Mouse (Mus musculus): ENCODE measurements around the gene Plin2.
"Not testable (repeated sequence)": the region's sequence is repeated elsewhere in the genome, so short reads cannot be mapped to it uniquely, and the experiment has no call there.

The Plin2 gene

DNA sequence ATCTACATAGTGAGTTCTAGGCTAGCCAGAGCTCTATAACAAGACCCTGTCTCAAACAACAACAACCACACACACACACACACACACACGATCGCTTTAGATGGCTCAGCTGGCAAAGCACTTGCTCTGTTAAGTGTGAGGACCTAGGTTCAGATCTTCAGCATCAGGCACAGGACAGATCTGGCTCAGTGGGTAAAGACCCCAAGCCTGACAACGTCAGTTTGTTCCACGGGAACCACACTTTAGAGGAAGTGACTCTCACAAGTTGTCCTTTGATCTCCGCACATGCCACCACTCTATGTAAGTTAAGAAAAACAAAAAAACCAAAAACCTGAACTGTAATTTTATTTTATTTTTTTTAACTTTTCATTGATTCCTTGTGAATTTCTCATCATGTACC is 13.4 kb upstream of the Plin2 start:
- no peak for DNase-seq

GRCm38 (mm10) chr4:86681846-86682245 is 12.0 kb upstream of the Plin2 start:
- no peak for DNase-seq

DNA sequence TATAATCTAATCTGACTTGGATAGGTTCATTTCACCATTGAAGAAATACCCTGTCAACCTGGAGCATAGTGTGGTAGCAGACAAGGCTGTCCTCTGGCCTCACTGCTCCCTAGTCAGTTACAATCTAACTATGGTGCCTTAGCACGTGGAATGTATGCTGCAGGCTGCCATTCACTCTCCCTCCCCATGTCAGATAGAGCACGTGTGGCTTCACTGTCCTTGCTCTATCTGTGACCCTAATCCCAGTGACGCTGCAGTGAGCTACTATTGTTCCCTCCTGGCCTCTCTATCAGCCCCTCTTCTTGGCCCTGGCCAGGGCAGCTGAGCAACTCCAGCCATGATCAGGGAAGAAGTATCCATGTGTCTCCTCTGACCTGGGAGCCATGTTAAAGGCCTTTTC is 11.6 kb upstream of the Plin2 start:
- DNase-seq, result no peak

GRCm38 (mm10) chr4:86679686-86680085 is 9.8 kb upstream of the Plin2 start:
- no peak for DNase-seq

- no peak for DNase-seq
Observed at GRCm38 (mm10) chr4:86676756-86677155, 6.9 kb upstream of the Plin2 start.

DNA sequence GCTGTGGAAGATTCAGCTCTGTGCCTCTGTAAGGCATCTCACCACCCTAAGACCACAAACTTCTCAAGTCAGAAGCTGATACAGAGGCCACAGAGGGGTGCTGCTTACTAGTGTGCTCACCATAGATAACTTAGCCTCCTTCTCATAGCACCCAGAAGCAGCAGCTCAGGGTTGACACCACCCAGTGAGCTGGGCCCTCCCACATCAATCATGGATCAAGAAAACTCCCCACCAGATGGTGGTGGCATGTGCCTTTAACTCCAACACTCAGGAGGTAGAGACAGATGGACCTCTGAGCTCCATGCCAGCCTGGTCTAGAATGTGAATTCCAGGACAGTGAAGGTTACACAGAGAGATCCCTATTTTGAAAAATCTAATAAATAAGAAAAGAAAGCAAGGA is 4.9 kb upstream of the Plin2 start:
- DNase-seq, result not testable (repeated sequence)

- not testable (repeated sequence) for DNase-seq
Observed at GRCm38 (mm10) chr4:86674150-86674549, 4.3 kb upstream of the Plin2 start.

DNA sequence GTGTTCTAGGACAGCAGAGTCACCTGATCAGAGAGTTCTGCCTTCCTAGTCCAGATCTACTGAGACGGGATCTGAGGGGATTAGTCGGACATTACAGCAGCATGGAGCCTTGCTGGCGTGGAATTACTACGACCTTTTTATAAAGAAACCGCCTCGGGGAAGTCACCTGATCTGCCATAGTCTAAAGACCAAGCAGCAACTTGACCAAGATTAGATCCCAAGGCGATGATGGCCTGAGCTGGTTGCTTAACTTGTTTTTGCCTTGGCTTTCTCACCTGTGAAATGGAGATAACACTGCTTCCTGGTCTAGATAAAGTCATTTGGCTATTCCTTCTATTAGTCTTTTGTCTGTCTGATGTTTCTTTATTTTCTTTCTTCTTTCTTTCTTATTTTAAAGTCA is 2.6 kb upstream of the Plin2 start:
- no peak for DNase-seq

- no peak for DNase-seq
Observed at GRCm38 (mm10) chr4:86671803-86672202, 1.9 kb upstream of the Plin2 start.

- DNase-seq, result no peak
Observed at GRCm38 (mm10) chr4:86670582-86671306, 884 bp upstream of the Plin2 start.

- DNase-seq, result not testable (repeated sequence)
Observed at GRCm38 (mm10) chr4:86669241-86669753, 563 bp downstream of the Plin2 start.

DNA sequence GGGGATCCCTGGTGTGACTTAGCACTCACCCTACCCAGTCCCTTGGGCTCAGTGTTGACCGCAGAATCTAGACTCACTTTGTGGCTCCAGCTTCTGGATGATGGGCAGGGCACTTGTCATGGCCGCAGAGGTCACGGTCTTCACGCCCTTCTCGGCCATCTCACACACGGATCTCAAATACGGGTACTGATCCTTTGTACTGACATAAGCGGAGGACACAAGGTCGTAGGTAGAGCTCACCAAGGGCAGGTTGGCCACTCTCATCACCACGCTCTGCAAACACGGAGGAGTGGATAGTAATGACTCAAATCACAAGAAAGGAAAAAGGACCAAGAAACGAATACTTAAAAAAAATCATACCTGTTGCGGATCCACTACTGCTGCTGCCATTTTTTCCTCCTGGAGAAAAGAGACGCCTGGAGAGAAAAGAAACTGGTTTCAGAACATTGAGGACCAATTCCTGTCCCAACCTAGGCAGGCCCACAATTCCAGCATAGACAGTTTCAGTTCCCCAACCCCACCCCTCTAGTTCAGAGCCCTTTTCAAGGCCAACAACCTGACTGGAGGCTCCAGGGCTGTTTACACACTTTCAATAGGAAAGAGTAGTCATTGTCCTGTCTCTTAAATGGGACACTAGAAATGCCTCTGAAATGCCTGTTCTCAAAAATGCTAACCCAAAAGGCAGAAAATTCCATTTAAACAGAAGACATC is 1.4 kb downstream of the Plin2 start:
- no peak for DNase-seq

DNA sequence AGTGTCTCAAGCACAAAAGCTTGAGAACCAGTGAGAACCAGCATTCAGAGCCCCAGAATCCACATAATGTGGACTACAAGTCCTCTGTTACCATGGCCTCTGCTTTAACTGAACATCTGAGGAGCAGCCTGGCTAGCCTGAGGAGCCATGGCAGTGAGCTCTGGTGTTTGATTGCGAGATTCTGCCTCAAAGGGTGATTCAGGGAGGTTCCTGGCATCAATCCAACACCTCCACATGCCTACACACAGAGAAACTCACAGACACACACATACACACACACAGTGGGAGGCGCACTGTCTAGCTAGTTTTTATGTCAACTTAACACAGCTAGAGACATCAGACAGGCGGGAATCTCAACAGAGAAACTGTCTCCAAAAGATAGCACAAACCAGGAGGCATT is 4.3 kb downstream of the Plin2 start:
- DNase-seq, result no peak

GRCm38 (mm10) chr4:86663919-86664318 is 5.9 kb downstream of the Plin2 start:
- no peak for DNase-seq

GRCm38 (mm10) chr4:86657176-86657575 is 12.7 kb downstream of the Plin2 start:
- DNase-seq, result no peak

GRCm38 (mm10) chr4:86656410-86656809 is 13.4 kb downstream of the Plin2 start:
- not testable (repeated sequence) for DNase-seq

- DNase-seq, result no peak
Observed at GRCm38 (mm10) chr4:86651686-86652384, 18.0 kb downstream of the Plin2 start.

- not testable (repeated sequence) for DNase-seq
Observed at GRCm38 (mm10) chr4:86648394-86648793, 21.5 kb downstream of the Plin2 start.

DNA sequence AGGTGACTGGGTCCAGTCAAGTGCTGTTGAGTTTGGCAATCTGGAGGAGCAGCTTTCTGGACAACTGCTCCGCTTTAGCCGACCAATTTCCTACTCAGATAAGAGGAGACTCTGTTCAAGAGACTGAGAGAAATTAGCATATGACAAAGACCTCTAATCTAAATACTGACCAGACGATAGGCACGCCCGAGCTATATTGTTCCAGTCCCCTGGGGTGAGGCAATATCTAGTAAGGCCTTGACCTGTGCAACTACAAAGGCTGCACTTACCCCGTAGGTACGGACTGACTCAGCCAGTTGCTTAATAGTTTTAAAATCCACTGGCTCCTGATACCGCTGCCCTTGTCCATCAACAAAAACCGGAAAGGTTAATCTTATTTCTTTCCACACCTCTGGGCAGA is 32.3 kb downstream of the Plin2 start:
- not testable (repeated sequence) for DNase-seq

DNA sequence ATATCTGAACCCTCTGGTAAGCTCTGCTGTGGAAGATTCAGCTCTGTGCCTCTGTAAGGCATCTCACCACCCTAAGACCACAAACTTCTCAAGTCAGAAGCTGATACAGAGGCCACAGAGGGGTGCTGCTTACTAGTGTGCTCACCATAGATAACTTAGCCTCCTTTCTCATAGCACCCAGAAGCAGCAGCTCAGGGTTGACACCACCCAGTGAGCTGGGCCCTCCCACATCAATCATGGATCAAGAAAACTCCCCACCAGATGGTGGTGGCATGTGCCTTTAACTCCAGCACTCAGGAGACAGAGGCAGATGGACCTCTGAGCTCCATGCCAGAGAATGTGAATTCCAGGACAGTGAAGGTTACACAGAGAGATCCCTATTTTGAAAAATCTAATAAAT is 35.0 kb downstream of the Plin2 start:
- not testable (repeated sequence) for DNase-seq

DNA sequence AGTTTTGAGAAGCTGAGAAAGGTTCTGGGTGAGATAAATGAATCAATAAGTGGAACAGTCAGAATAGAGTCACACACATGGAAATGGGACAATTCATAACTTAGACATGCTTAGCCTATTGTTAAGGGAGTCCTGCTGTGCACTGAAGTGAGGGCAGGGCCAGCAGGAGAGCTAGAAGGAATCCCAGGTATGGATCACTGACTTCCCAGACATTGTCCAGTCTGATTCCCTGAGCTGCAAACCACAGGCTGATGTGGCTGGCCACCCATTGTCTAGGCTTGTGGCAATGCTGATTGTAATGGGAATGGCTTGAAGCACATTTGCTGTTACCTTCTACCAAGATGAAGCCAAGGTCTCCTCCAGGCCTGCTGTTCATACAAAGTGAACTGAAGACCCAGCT is 35.5 kb downstream of the Plin2 start:
- not testable (repeated sequence) for DNase-seq

GRCm38 (mm10) chr4:86632556-86632955 is 37.3 kb downstream of the Plin2 start:
- DNase-seq, result not testable (repeated sequence)

GRCm38 (mm10) chr4:86631831-86632230 is 38.0 kb downstream of the Plin2 start:
- DNase-seq, result no peak

- not testable (repeated sequence) for DNase-seq
Observed at GRCm38 (mm10) chr4:86626496-86626895, 43.4 kb downstream of the Plin2 start.

Data from right cerebral cortex, postnatal 14 days (tissue).